Mouse (Mus musculus) megakaryocyte, adult 5-6 weeks (primary cell): ENCODE measurements around the gene Zfp704. TPM values are rescaled to one million over a fixed set of nuclear protein-coding genes. Genes with fewer than 3 reads are reported as not detected.

Experiments
- ATAC-seq: 2 replicates; pipeline ENCODE4 v1.8.0; 2016; ENCODE audit warnings: mild to moderate bottlenecking, inconsistent platforms; ENCODE audit not compliant: poor library complexity, severe bottlenecking
- total RNA-seq, 2 experiments: library from RNA; stranded (forward) in 1 of 2; stranded (reverse) in 1 of 2; fragments of 153-499, 151-499 nt in 1 of 2; fragments of 221-1000, 200-1000 nt in 1 of 2; gene quantifications; 2 replicates each; pipeline versions ENCODE4 v1.2.3 to v1.2.4; 2015 to 2017

Gene Zfp704
- total RNA-seq, 2 experiments from 2014 or later, result 5.1 to 6.6 TPM

GRCm38 (mm10) chr3:9432796-9433526, 176.9 kb downstream of the Zfp704 start:
- ATAC-seq, result no peak

DNA sequence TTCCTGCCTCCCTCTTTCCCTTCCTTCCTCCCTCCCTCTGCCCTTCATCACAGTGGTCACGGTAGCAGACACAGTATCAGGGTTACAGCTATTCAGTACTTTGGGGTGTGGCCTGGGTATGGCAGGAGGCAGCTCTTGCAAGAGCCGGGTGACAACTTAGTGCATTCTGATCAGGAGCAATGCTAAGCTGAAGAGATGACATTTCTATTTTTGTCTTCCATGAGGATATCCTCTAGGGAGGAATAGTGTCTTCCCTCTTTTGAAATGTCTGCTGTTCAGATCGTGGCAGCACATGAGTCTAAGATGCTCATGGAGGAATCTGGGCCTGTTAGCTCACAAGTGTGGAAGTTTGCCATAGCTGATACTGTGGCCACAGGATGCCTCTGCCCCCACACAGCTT, 177.7 kb downstream of the Zfp704 start:
- ATAC-seq, result no peak

DNA sequence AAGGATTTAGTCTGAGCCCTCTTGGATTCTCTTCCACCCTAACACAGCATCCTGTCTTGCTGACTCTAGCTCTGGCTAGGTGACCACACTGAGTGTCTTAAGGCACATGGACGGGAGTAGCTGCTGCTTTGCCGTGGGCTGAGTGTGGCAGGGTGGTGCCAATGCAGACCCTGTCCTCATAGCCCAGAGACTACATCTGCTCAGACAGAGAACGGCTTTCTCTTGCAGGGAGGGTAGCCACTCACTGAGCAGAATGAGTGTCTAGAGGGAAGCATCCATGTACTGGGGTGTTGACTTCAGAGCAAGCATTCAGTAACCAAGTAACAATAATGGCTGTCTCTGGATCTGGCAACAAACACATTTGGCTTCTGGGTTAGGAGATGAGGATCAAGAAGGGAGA, 179.9 kb downstream of the Zfp704 start:
- no peak for ATAC-seq

- peak; percentile 75 for ATAC-seq
Measured at GRCm38 (mm10) chr3:9427826-9428225, 182.1 kb downstream of the Zfp704 start.

DNA sequence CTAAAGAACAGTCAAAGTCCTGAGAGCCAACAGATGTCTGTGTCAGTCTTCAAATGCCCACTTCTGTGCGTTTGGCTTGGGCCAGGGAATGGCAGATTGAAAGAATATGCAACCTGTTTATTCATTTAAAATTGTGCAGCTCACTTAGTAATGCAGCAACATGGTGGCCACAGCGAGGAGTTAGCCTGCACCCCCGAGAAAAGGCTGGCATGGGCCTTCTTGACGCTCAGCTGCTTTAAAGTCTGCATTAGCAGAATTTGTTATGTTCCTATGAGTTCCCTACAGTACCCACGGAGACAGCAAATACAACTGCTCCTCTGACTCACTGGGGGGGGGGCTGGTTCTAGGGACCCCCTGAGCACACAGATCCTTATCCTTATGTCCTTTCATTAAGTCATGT, 184.2 kb downstream of the Zfp704 start:
- no peak for ATAC-seq

- no peak for ATAC-seq
Measured at GRCm38 (mm10) chr3:9424637-9425036, 185.2 kb downstream of the Zfp704 start.

DNA sequence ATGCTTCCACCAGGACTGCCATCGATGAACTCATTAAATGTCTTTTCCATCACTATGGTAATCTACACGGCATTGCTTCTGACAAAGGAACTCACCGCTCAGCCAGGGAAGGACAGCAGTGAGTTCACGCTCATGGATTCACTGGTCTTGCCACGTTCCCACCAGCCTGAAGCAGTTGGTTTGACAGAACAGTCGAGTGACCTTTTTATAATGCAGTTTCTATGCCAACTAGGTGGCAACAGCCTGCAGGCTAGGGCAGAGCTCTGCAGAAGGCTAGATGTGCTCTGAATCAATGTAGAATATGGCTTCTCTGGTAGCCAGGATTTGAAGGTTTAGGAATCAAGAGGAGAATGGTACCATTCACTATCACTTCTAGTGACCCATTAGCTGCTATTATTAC, 186.2 kb downstream of the Zfp704 start:
- no peak for ATAC-seq

DNA sequence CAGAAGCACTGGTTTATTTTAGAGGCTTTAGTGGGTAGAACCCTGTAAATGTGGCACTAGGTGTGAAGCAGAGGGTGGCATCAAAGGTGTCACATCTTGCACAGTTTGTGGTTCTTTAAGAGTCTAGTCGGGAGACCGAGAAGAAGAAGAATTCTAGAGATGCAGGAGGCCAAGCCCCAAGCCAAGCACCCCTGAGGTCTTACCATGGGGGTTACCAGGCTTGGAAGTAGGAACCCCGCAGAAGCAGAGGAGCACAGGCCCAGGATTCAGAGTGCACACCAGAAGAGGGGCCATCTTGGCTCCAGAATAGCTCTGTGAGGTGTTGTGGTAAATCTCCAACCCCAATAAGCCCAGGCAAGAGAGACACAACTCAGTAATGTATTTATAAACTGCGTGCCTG, 201.0 kb downstream of the Zfp704 start:
- no peak for ATAC-seq

- ATAC-seq, result no peak
Measured at GRCm38 (mm10) chr3:9407801-9408200, 202.1 kb downstream of the Zfp704 start.

DNA sequence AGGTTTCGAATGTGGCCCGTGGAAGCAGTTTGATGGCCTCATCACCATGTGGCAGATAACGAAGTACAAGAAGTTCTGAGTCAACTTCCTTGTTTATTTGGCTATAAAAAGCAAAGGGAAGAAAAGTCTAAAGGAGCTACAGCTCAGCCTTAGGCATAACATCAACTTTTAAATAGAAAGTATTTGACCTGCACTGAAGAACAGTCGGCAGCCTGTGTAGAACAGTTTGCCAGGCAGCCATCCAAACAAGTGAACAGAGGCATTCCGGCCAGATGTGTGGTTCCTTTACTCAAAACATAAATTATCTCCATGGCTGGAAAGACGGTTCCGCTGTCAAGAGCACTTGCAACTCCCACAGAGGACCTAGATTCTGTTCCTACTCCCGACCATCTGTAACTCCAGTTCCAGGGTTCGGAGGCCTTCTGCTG, 202.8 kb downstream of the Zfp704 start:
- peak; percentile 46; the same call in 1 of the 2 replicates for ATAC-seq

- no peak for ATAC-seq
Measured at GRCm38 (mm10) chr3:9405341-9405740, 204.5 kb downstream of the Zfp704 start.

- ATAC-seq, result peak; percentile 11
Measured at GRCm38 (mm10) chr3:9403255-9404050, 206.4 kb downstream of the Zfp704 start.

DNA sequence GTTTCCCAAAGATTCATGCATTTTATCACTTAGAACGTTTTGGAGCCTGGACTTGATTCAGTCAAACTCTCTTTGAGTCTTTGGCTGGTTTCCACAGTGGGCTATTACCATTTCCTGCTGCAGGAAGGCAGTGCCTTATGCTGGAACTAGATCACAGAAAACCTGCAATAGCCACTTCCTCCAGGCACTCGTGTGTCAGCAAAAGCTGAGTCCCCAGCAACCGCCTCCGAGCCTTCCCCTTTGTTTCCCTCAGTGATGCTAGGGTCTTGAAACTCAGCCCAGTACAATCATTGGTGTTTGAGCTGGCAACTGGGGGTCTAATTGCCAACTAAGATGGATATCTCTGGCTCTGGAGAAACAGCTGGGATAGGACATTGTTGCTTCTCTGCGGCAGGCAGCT, 207.0 kb downstream of the Zfp704 start:
- ATAC-seq, result peak; percentile 80

DNA sequence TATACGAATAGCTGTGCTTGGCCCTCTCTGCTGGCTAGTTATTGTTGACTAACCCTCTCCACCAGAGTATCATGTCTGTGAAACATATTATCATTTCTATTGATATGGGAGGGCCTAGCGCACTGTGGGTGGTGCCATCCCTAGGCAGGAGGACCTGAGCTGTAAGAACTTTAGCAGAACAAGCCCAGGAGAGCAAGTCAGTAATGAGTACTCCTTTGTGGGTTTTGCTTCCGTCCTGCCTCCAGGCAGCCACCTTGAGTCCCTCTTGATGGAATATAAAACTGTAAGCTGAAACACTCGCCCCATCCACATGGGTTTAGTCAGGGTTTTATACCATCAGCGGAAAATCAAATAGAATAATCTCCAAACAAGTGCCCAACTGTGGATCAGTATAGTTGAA, 207.5 kb downstream of the Zfp704 start:
- ATAC-seq, result no peak

- no peak for ATAC-seq
Measured at GRCm38 (mm10) chr3:9401685-9402084, 208.2 kb downstream of the Zfp704 start.

DNA sequence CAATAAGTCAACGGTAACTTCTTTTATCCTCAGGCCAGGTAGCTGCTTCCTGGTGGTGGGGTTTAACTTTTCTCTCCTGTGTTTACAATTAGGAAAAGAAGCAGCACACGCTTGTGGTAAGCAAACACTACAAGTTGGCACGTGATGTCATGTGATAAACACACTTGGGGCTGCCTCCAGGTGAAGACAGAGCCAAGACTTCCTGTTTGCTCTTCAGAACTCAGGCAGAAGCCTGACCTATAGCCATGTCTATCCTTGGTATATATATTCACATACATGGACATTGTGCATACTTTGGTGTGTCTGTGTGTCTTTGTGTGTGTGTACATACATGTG, 209.0 kb downstream of the Zfp704 start:
- ATAC-seq, result 0 out of 2 replicates have a peak, but pooled peaks have one; percentile 23

- no peak for ATAC-seq
Measured at GRCm38 (mm10) chr3:9400201-9400885, 209.5 kb downstream of the Zfp704 start.

GRCm38 (mm10) chr3:9398271-9398670, 211.6 kb downstream of the Zfp704 start:
- peak; percentile 23; the same call in 1 of the 2 replicates for ATAC-seq
